Mouse (Mus musculus) megakaryocyte-erythroid progenitor cell, adult 5-6 weeks (primary cell): ENCODE measurements around the gene Rab40c. TPM values are rescaled to one million over a fixed set of nuclear protein-coding genes. Genes with fewer than 3 reads are reported as not detected.

Experiments used
- ATAC-seq: replicated peaks from 2 replicates; pipeline ENCODE4 v1.8.0; 2016; ENCODE audit warnings: mild to moderate bottlenecking, inconsistent platforms; ENCODE audit not compliant: severe bottlenecking, poor library complexity, low FRiP score, low TSS enrichment
- total RNA-seq, 2 experiments: library from RNA; stranded (forward) in 1 of 2; stranded (reverse) in 1 of 2; fragments of 200-1000, 215-1000 nt in 1 of 2; fragments of >200 nt in 1 of 2; fragmentation: Nextera tagmentation in 1 of 2; gene quantifications; 2 replicates each; pipeline ENCODE4 v1.2.3; 2014 to 2017

The Rab40c gene
- total RNA-seq (2014; fragmentation: Nextera tagmentation), result 2.4 and 8.9 TPM in 2 replicates
- 7.9 and 30.2 TPM in 2 replicates for total RNA-seq (2017)

DNA sequence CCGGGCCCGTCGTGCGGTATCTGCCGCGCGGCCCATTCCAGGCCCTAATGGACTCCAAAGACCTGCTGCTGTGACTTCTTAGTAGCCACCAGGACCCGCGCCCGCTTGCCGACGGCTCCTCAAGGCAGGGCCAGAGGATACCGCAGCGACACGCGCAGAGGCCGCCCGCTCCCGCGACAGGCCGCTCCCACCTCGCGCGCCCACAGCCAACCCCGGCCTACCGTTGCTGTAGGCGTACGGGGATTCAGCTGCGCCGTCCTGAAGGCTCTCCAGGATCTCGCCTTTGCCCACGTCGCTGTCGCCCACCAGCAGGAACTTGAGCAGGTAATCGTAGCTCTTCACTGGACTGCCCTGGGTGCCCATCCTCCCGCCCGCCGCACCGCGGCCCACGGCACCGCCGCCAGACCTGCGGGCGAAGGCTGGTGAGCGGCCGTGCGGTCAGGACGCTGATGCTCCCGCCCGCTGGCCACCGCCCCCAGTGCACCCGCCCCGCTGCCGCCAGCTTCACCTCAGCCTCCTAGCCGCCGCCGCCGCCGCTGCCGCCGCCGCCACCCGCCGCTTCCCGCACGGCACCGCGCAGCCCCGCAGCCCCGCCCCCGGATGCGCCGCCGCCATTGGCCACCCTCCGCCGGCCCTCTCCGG is at the start of gene Rab40c:
Gene Rab40c (minus strand): TSS at position 584 of the 642 bp plus-strand sequence.
- no peak for ATAC-seq

DNA sequence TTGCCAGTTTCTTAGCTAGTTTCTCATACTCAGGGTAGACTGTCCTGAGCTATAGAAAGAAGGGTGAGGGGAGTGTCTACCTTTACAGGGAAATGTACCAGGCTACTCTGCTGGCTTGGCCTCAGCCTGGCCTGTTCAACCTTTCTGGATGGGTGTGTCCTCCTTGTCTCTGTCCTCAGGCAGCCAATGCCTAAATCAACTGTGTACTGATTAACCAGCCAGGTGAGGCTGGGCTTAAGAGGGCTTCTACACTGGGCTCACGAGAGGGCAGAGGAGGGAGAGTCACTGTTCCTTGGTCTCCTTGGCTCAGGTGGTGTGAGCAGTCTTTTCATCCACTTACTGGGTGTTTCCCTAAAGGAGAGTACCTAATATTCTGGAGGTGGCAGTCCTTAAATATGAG is 48.6 kb upstream of the Rab40c start:
- no peak for ATAC-seq

DNA sequence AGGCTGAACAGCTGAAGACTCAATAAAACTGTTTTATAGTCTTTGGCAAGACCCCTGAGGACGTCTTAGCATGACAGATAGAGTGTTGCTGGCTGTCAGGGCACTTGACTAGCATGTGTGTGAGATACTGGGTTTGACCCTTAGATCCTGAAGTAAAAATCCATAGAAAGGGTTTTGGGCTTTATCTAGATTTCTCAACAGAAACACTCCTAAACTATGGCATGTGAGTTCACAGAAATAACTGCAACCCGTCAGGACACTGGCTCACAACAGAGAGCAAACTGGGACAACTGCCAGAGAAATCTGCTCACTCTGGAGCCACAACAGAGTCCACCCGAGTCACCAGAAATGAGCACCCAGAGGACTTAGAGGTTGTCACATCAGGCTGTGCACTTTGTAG is 48.1 kb upstream of the Rab40c start:
- no peak for ATAC-seq

DNA sequence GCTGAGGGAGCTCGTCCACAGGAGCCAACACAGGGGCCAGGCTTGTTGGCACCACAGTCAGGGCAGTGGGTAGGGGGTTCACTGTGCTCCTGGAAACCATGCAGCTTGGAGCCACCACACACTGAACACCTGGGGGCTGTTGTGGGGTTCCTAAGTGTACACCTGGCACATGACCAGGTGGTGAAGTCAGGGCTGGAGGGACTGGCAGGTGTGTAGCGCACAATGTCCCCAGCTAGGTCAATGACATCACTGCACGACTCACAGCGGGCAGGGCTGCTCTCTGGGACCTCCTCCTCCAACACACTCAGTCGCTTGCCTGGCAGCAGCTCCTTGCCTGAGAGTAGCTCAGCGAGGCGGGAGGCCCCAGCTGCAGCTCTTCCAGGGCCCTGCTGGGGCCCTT is 44.7 kb upstream of the Rab40c start:
- ATAC-seq, result no peak

DNA sequence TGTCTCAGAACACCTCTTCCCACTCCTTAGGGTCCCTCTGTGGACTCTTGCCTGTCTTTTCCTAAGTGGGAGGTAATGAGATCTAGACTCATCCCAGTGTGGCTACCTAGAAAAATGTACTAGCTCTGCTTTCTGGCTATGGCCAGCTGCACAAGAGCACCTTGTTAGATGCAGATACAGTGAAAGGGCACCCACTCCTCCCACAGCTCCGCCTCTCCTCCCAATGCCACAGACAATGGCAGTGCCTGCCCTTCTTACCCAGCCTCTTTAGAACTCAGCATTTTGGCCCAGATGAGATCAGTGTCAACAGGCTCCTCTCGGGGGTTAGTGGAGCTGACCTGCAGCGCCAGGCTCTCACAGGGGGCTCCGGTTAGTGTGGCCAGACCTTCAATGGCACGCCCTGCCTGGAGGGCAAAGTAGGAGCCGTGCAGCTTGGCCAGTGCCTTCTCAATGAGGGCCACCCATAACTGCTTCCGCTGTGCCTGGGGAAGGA is 42.9 kb upstream of the Rab40c start:
- no peak for ATAC-seq

DNA sequence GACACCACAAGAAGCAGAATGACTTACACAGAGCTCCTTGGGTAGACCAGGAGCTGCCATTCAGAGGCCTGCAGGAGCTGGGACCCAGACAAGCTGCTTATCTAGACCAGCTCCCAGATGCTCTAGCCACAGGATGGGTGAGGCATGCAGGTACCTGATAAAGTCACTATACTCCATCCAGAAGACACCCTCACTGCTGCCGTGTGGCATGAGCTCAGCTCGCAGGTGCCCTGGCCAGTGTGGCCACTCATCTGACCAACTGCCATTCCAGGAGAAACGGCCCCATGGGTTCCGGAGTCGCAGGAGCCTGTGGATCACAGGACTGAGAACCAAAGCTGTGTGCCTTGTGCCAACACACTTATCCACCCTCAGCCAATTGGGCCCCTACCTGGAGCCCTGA is 42.0 kb upstream of the Rab40c start:
- ATAC-seq, result peak; percentile 86

DNA sequence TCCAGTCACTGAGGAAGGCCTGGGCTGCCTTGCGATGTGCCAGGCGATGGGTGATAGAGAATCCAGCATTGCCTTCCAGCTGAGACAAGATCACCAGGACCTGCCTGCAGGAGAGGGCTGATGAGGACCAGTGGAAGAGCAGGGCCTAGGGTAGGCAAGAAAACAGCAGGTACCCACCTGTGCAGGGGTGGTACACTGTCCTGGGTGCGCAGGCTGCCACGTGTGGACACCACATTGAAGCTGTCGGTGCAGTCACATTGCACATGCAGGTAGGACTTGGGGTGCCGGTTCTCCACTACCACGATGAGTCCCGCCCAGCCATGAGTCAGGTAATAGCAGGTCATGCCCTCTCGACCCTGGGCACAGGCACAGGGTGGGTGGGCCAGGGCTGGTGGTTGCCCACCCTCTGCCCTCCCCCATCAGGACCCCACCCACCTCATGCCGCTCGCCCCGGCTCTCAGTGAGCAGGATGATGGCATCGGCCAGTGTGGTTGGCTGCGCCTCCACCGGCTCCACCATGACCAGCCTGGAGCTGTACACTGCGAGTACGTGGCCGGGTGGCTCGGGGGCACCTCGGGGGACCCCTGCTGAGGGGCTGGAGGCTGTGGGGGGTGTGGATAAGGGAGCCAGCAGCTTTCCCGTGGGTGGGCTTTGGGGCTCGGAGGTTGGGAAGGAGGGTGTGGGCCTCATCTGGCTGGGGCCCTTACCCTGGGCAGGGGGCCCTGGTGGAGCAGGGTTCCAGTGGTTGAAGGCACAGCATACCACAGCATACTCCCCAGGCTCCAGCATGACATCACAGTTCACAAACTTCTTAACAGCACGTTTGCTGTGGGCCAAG is 40.3 kb upstream of the Rab40c start:
- no peak for ATAC-seq

DNA sequence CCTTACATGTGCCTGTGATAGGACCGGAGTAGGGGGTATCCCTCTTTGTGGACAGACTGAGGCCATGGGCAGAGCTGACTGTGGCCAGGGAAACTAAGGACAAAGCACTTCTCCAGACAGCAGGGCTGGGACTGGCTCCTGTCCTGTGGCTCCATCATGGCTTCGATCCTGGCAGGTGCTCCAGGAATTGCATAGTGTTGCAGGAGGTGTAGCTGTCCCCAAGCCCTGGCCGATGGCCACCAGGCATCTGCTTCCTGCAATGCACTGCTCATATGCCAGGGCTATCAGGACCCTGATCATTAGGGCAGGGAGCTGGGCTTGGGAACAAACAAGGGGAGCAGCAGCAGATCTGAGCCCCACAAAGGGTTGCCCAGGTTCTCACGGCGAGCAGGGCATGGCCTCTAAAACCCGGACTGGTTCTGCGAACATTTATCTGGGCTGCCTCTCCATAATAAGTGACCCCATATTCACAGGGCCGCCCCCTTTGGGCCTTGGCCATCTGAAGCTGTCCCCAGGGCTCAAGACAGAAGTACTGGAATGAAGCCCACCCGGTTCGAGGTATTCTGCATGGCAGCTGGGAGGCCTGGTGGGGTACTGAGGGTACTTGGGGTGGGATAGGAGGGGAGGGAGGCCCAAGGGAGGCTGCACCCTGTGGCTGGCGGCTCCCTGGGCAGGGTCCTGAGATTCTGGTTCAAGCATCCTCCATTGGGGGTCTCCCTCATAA is 39.4 kb upstream of the Rab40c start:
- ATAC-seq, result no peak

DNA sequence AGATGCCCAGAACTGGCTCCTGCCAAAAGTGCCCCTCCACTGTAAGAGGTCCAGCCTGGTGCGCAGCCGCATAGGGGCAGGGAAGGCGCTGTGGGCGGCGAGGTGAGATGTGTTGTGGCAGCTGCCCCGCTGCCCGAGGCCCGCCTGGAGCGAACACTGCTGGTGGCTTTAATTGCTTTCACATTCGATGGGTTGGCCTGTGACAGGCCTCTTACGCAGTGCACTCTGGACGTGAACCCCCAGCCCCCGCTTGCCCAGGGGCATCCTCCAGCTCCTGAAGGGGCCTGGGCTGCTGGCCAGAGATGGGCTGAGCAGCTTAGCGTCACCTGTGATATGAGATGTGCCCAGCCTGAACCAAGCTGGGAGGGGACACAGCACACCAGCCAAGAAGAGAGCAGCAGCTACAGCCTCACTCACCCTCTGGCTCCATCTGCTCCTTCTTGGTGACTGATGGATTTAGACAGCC is 38.1 kb upstream of the Rab40c start:
- no peak for ATAC-seq

DNA sequence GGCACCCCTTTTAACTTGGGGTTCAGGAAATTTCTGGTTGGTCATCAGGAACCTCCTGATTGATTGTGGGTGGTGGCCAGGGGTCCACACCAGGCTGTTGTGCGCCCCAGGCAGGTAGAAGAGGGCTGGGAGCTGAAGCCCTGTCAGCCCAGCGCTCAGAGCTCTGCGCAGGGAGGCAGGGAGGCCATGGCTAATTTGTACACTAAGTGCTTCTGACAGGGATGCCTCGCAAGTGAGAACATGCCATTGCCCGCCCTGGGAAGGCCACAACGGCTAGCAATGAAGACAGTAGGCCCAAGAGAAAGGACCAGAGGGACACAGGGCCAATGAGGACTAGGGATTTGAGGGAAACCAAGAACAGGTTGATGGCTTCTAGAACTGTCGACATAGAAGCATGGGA is 37.1 kb upstream of the Rab40c start:
- no peak for ATAC-seq

DNA sequence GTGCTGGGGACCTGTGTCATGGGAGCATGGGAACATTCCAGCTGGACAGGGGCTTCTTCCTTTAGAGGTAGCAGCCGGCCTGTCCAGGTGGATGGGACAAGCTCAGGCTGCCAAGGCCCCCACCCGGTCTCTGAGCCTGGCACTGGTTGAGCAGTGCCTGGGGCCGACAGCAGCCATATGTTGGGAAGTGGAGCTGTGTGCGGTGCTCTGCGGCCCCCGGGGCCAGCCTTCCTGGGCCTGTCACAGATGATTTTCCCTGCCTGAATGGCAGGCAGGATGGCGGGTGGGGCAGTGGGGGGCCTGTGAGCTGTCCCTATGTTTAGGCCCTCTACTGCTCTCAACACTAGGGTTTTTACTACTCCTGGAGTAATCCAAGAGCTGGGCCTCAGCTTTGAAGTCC is 36.7 kb upstream of the Rab40c start:
- no peak for ATAC-seq

DNA sequence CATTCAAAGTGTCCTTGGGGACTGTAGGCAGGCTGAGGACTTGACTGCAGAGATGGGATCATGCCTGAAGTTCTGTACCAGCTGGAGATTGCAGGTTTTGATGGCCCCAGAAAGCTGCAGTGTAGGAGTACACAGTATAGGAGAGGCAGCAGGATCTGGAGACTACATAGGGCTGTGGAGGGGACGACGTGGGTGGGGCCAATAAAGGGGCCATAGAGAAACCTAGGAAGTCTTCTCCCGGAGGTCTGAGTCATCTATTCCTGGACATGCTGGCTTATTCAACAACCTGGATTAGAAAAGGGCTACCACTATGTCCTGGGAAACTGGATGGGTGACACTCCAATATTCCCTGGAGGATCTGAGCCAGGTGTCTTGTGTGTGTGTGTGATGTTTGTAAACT is 36.2 kb upstream of the Rab40c start:
- no peak for ATAC-seq

DNA sequence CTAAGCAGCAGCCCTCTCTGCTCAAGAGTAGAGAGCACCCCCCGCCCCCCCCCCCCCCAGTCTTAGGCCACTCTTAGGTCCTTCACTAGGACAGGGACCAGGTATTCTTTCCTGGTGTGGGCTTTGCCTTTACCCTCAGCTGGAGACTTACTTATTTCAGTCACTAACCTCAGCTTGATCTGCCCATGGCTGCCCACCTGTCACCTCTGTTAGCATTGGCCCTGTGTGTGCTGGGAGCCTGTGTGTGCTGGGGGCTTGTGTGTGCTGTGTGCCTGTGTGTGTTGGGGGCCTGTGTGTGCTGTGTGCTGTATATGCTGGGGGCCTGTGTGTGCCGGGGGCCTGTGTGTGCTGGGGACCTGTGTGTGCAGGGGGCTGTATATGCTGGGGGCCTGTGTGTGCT is 35.1 kb upstream of the Rab40c start:
- no peak for ATAC-seq

DNA sequence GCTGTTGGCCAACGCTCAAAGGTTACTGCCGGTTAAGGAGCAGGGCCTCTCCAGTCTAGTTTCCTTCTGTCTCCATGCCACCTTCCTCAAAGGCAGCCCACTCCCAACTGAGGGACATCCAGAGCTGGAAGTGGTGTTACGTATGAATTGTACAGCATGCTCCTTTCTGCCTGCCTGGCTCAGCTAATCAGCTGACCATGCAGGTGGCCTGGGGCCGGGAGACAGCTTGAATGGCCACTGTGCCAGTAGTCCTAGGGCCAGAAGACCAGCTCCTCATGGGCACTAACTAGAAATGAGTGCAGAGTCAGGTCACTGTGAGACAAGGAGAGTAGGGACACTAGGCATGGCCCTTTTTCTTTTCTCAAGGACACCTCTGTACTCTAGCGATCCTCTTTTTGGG is 33.6 kb upstream of the Rab40c start:
- no peak for ATAC-seq

DNA sequence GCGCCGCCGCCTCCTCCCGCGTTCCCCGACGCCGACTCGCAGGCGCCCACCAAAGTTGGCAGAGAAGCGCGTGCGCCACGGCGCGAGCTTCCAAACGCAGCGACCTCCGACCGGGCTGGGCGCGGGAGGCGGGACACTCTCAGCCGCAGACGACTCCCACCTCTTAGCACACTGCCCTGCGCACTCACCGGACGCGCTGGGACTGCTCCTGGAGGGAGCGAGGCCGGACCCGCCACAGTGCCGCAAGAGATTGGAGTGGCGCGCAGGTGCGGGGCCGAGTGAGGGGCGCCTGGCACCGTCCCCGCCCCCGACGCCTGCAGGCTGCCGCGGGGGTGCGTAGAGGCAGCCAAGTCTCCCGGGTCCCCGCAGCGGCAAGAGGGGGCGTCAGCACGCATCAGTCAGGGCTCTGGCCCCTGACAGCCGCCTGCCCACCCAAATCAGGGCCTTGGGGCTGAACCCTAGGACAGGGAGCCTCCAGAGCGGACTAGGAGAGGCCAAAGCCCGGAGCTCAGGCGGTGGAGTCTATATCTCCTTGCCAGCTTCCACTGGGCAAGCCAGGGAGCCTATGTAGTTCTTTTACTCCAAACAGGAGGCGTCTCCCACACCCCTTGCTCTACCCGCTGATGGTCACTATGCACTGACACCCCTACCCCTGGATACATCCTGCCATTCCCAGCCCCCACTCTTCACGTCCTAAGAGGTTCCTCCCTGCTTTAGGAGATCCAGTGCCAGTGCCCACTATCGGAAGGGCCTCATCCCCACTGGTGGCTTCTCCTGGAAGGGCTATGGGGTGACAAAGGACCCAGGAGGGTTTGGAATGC is 32.5 kb upstream of the Rab40c start, which contains the start of gene A930017K11Rik:
Gene A930017K11Rik (minus strand): TSS at position 763 of the 821 bp plus-strand sequence.
- ATAC-seq, result no peak

DNA sequence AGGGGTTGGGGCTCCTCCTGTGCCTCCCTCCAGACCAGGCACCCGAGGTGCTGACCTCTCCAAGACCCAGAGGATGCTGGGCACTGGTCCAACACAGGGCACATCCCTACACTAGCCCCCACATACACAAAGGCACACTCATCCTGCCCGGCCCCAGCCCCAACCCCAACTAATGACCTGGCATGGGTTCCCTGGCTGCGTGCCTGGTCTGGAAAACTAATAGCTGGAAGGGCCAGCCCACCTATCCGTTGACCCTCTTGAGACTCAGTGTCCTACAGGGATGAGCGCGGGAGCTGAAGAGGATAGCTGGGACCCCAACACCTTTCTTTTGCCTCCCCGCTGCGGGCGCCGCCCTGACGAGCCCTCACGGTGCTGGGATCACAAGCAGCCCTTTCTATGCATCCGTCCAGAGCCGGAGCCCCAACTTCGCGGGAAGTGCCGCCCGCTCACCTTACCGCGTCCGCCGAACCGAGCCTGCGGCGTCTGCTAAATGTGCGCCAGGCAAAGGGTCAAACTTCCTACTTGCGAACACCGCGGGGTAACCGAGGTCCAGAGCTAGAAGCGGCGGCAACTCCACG is 31.8 kb upstream of the Rab40c start:
- no peak for ATAC-seq

DNA sequence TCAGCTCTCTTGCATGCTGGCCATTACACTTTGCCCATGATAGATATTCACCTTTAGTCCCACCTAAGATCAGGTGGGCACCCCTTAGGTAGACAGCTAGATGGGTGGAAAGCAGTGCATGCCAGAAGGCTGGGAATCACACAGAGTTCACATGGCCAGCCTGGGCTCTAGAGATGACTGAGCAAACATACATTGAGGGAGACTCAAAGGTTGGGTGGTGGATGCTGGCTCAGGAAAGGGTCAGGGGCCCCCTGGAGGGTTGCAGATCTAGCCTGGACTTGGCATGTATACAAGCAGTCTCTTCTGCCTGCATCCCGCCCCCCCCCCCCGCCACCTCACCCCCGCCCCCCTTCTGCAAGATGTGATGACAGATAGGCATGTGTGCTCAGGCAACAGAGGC is 31.2 kb upstream of the Rab40c start:
- no peak for ATAC-seq

DNA sequence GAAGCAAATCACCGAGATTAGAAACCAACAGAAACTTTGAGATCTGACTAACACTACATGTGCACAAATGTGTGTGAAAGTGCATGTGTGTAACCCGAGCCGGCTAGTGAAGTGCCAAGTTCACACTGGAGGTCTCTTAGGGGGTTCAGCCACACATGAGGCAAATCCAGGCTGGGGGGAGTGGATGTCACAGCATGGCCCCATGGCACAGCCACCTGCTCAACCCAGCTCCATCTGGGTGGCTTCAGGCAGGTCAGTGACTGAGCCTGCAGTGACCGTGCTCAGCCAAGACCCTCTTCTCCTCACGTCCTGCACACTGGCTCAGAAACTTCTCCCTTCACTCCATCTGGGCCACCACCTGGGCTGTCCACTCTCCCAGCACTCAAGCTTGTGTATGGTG is 30.5 kb upstream of the Rab40c start:
- ATAC-seq, result no peak

DNA sequence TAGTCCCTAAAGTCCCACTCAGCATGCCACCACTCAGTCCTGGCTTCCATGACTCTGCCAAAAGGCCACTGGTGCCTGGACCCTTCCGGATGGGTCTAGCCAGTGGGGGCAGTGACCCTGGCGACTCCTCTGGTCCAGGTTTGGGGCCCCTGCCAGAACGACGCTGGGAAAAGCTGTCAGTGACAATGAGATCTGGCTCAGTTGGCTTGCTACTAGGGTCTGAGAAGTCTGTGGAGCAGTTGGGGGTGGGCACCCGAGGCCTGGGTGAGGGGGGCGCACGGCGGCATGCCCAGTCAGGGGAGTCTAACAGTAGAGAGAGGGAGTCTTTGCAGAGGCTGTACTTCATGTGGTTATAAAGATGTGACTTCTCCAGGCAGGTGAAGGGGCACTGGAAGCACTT is 28.5 kb upstream of the Rab40c start:
- ATAC-seq, result no peak
